Mouse (Mus musculus) skeletal muscle tissue, adult 2 months (tissue): ENCODE data around the gene Cyct.

Experiments
- DNase-seq: peaks from one replicate; pipeline ENCODE4 v3.0.0-alpha.2; 2012; ENCODE audit warnings: low read depth, low spot score

Cyct gene

GRCm38 (mm10) chr2:76338215-76339156 is 21.8 kb downstream of the Cyct start, which contains the start of gene Pde11a:
Gene Pde11a, minus strand, starts transcription at chr2:76338774.
- DNase-seq: no peak

GRCm38 (mm10) chr2:76334596-76334995 is 25.7 kb downstream of the Cyct start:
- no peak for DNase-seq

- no peak for DNase-seq
Measured at GRCm38 (mm10) chr2:76332161-76332805, 28.0 kb downstream of the Cyct start.

GRCm38 (mm10) chr2:76330081-76330480 is 30.2 kb downstream of the Cyct start:
- no peak for DNase-seq

GRCm38 (mm10) chr2:76326161-76326560 is 34.1 kb downstream of the Cyct start:
- DNase-seq: no peak

- DNase-seq: no peak
Measured at GRCm38 (mm10) chr2:76324463-76324862, 35.8 kb downstream of the Cyct start.

- no peak for DNase-seq
Measured at GRCm38 (mm10) chr2:76323185-76323875, 36.9 kb downstream of the Cyct start.

- DNase-seq: no peak
Measured at GRCm38 (mm10) chr2:76320336-76320735, 39.9 kb downstream of the Cyct start.

- no peak for DNase-seq
Measured at GRCm38 (mm10) chr2:76319231-76319630, 41.0 kb downstream of the Cyct start.
